Mouse (Mus musculus) limb, embryonic 11.5 days (tissue): ENCODE measurements around the gene H2-Ab1. TPM values are rescaled to one million over a fixed set of nuclear protein-coding genes. Genes with fewer than 3 reads are reported as not detected.

Experiments
- polyA plus RNA-seq: library from polyadenylated mRNA; unstranded; fragments of >200 nt; fragmentation: Nextera tagmentation; extraction: Ambion mirVana; gene quantifications from 2 replicates; pipeline ENCODE4 v1.2.1, GENCODE M21; 2014

Gene H2-Ab1
- polyA plus RNA-seq, 1 experiment from 2014 or later: 4.5 TPM

Other genes starting within 250 kb of the H2-Ab1 start
- gene Ring1, start 233.0 kb upstream of the H2-Ab1 start, polyA plus RNA-seq: 3.8 and 5.6 TPM in 2 replicates
- gene H2-Ke6, start 229.6 kb upstream of the H2-Ab1 start, polyA plus RNA-seq: 34.9 and 37.7 TPM in 2 replicates
- gene Slc39a7, start 226.0 kb upstream of the H2-Ab1 start, polyA plus RNA-seq: 85.6 and 94.1 TPM in 2 replicates
- gene Rxrb, start 225.9 kb upstream of the H2-Ab1 start, polyA plus RNA-seq: 20.5 and 24.0 TPM in 2 replicates
- gene Col11a2, start 218.3 kb upstream of the H2-Ab1 start, polyA plus RNA-seq: 2.6 and 5.0 TPM in 2 replicates
- gene H2-Oa, start 165.3 kb upstream of the H2-Ab1 start, polyA plus RNA-seq: 0.55 and 1.2 TPM in 2 replicates
- gene H2-DMa, start 138.1 kb upstream of the H2-Ab1 start, polyA plus RNA-seq: 7.5 and 9.1 TPM in 2 replicates
- 141 and 152 TPM in 2 replicates for gene Brd2, start 135.1 kb upstream of the H2-Ab1 start, polyA plus RNA-seq
- 0.23 TPM in 1 of 2 replicates, not detected in the other for gene H2-DMb2, start 114.4 kb upstream of the H2-Ab1 start, polyA plus RNA-seq
- gene H2-DMb1, start 104.6 kb upstream of the H2-Ab1 start, polyA plus RNA-seq: 0.45 and 0.61 TPM in 2 replicates
- 2.4 and 3.1 TPM in 2 replicates for gene Tap1, start 70.1 kb upstream of the H2-Ab1 start, polyA plus RNA-seq
- gene Psmb9, start 69.9 kb upstream of the H2-Ab1 start, polyA plus RNA-seq: 0.45 and 2.2 TPM in 2 replicates
- 1.7 and 1.9 TPM in 2 replicates for gene Psmb8, start 60.0 kb upstream of the H2-Ab1 start, polyA plus RNA-seq
- gene Tap2, start 54.2 kb upstream of the H2-Ab1 start, polyA plus RNA-seq: 0.55 and 1.1 TPM in 2 replicates
- not detected in 2 replicates for gene H2-Ob, start 18.8 kb upstream of the H2-Ab1 start, polyA plus RNA-seq
- gene H2-Aa, start 30.1 kb downstream of the H2-Ab1 start, polyA plus RNA-seq: not detected in 2 replicates
- 1.1 and 2.1 TPM in 2 replicates for gene H2-Eb1, start 48.2 kb downstream of the H2-Ab1 start, polyA plus RNA-seq
- gene H2-Eb2, start 68.0 kb downstream of the H2-Ab1 start, polyA plus RNA-seq: 0.07 and 0.10 TPM in 2 replicates
- gene Btnl2, start 97.1 kb downstream of the H2-Ab1 start, polyA plus RNA-seq: not detected in 2 replicates
- not detected in 2 replicates for gene Btnl1, start 119.4 kb downstream of the H2-Ab1 start, polyA plus RNA-seq
- 0.70 and 0.73 TPM in 2 replicates for gene BC051142, start 141.1 kb downstream of the H2-Ab1 start, polyA plus RNA-seq
- not detected in 2 replicates for gene Btnl4, start 219.6 kb downstream of the H2-Ab1 start, polyA plus RNA-seq